Mouse (Mus musculus) lung, postnatal 36 days (tissue): ENCODE measurements around the gene Ptpn11.

Experiments
- DNase-seq: peaks from one replicate; pipeline ENCODE4 v3.0.0; 2022; ENCODE audit warnings: mixed read lengths

The Ptpn11 gene

DNA sequence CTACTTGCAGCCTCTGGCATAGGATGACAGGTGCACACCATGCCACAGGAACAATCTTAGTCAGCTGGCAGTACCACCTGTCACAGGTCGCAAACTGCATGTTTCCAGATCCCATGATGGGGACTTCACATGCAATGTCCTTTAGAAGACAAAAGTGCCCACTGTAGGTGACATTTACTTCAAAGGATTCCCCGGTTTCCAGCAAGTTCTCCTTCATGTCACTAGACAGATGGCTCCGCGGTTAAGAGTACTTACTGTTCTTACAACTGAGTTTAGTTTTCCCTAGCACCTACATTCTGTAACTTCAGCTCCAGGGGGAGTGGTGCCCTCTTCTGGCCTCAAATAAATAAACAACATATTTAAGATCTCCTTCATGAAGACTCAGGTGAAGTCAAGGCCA, 18.4 kb downstream of the Ptpn11 start:
- DNase-seq, result peak; percentile 15

DNA sequence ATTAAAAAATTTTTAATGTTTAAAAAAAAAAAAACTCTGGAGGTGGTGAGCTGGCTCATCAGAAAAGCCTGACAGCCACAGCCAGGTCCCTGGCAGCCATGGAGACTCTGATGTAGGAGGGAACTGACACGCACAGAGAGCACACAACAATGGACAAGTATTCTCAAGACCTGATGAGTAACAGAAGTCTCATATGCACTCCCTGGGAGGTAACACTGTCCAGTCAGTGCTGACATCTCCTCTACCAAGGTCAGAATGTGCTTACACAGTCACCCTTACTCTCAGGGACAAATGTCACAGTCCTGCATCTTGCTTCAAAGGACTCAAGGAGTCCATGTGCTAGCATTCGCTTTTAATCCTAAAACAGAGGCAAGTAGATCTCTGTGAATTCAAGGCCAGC, 21.6 kb downstream of the Ptpn11 start:
- no peak for DNase-seq

DNA sequence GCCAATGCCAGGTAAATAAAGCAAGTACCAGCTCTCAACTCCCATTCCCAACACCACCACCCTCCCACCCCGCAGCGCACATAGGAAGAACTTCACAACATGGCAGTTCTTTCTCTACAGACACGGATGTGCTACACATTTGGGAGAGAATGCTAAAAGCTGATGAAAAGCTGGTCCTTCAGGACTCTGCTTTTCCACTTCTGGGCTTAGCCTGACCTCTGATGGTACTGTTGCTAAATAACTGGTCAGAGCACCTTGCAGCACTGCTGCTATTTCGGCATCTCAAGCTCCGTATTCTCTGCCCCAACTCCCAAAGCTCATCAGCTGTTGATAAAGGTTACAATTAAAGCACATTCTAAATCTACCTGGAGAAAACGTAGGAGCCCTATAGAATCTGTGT, 24.3 kb downstream of the Ptpn11 start:
- DNase-seq, result no peak

DNA sequence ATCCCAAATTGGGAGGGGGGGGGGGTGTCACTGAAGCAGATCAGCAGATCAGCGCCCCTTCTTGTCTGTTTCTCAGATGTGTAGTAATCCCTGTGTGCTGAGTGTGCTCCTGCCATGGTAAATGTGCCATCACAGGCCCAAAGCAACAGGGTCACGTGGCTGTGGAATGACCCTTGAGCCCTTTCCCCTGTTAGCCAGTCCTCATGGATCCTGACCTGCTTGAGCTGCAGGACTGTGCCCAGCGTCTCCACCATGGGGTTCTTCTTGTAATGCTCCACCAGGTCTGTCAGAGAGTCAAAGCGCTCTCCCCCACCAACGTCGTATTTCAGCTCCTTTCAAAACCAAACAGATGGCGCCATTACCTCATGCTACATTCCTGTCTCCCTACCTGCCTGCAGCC, 28.3 kb downstream of the Ptpn11 start:
- DNase-seq, result no peak

DNA sequence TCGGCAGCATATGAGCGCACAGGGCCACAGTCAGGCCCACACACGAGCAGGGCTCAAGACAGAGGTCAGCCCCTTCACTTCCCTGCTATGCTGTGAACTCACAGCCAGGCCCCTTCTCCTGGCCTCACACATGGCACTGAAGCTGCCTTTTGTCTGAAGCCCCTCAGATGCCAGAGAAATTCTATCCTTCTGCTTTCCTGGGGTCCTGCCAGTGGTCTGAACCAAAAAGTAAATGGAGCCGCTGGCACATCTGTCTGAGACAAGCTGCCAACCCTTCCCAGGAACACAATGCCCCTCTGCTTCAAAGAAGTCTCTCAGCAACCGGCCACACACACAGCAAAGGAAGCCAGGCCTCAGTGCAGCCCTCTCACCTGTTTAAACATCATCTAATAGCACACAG, 28.9 kb downstream of the Ptpn11 start:
- no peak for DNase-seq

DNA sequence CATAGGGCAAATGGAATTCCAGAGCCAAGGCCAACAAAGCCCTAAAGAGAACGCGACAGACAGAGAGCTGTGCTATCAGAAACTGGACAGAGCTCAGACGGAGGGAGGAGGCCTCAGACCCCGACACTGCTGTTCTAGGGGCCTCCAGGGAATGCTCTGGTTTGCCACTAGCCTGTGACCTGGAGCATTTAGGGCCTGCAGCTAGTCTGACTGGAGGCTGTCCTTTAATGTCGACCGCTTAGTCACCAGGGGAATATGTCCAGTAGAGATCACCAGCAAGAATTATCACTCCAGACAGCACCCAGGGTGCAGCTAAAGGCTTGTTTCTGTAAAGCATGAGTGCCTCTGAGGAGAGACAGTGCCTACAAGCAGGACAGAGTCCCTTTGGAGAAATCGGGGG, 32.2 kb downstream of the Ptpn11 start:
- no peak for DNase-seq

DNA sequence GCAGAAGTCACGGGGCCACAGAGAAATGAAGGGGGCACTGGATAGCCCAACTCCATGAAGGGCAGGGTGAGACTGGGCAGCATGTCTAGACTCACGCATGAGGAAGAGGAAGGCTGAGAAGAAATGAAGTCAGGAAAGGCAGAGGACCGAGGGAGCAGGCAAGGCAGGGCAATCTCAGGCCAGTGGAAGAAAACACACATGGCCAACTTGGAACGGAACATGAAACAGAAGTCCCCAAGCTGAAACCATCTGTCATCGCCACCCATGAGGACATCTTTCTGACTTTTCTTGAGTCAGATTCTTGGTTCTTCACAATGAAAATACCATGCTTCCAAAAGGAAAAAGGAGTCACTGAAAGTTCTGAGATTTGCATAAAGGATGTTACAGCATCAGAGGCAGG, 33.7 kb downstream of the Ptpn11 start:
- no peak for DNase-seq

DNA sequence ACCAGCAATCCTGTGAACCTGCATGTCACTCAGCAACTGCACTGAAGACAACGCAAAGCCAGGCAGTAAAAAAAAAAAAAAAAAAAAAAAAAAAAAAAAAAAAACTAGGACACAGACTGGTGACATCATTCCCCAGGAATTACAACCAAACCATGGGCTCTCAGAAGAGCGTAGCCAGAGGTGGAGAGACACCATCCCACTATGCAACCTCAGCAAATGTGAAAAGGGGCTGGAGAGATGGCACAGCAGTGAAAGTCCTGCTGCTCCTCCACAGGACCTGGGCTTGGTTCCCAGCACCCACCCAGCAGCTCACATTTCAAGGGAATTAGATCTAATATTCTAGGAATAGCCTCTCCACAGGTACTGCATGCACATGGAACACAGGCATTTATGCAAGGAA, 34.2 kb downstream of the Ptpn11 start:
- DNase-seq, result no peak

DNA sequence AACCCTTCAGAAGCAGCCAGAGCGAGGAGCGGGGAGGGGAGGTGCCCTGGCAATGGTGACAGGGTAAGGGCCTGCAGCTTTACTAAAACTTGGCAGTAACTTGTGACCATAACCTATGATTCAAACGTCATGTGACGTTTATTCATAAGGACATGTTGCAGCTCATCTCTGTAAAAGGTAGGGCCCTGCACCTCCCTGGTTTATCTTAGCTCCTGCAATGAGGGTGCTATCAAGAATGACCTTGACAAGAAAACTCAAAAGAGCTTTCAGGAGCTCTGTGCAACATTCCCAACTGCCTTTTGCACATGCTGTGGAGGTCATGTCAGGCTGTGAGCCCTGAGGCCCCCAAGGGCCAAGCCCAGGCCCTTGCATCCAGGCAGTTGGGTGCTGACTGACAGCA, 35.1 kb downstream of the Ptpn11 start:
- DNase-seq, result no peak

DNA sequence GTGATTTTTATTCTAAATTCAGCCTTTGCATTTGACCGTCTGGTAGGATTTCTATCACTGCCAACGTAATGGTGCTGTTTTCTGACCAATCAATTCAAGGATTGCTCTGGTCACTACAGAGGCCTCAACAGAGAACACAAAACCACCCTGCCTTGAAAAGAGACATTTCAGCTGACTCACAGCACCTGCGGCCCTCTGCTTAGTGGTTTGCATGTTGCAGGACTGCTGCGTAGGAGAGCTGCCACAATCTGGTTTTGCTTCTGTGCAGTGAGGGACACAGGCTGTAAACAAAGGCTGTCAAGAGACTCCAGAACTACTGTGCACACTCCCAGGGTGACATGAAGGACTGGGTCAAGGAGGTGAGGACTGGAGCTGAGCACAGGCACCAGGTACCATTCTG, 40.5 kb downstream of the Ptpn11 start:
- no peak for DNase-seq

DNA sequence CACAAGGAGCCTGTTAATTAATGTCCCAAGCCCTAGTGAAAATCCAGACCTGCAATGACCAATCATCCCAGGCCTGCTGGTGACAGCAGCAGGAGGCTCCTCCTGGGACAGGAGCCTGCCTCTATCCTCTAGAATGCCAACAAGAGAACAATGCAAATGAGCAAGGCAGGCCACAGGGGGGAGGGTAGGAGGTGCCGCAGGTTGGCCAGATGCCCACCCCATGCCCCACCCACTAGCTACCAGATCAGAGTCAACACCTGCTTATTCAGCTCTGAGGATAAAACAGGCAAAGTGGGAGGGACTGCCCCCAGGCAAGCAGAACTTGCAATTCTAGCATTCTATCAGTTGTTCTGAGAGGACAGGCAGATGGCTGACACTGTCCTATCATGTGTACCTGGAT, 42.0 kb downstream of the Ptpn11 start:
- DNase-seq, result no peak

DNA sequence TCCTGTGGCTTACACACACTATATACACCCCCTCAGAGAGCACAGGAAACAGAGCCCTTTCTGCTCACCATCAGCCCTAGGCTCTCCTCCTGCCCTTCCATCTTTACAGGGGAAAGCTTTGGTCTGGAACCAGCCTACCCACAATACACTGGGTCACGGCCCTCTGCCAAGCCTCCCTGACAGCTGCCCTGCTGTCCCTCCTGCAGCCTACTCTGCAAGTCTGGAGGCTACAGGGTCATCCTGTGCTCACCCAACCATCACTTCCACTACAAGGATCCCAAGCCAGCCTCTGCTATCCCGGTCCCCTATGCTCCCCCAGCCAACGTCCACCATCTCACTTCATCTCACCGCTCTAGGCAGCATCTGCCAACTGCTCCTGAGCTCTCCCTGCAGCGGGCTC, 44.9 kb downstream of the Ptpn11 start:
- DNase-seq, result no peak

DNA sequence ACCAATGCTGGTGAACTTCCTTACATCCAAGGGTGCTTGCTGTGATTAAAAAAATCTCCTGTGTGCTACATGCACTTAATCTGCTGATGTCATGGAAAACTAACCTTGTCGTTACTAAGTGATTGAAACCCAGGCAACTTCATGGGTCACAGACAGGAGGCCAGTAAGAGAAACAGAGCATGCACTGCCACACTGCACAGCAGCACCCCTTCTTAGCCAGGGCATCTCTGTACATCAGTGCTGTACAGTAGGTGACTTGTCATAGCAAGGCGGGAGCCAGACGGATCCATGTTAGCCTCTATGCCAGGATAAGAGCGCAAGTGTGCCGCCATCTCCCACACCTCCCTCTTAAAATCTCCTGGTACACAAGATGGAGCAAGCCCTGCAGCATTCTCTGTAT, 45.6 kb downstream of the Ptpn11 start:
- DNase-seq, result no peak

DNA sequence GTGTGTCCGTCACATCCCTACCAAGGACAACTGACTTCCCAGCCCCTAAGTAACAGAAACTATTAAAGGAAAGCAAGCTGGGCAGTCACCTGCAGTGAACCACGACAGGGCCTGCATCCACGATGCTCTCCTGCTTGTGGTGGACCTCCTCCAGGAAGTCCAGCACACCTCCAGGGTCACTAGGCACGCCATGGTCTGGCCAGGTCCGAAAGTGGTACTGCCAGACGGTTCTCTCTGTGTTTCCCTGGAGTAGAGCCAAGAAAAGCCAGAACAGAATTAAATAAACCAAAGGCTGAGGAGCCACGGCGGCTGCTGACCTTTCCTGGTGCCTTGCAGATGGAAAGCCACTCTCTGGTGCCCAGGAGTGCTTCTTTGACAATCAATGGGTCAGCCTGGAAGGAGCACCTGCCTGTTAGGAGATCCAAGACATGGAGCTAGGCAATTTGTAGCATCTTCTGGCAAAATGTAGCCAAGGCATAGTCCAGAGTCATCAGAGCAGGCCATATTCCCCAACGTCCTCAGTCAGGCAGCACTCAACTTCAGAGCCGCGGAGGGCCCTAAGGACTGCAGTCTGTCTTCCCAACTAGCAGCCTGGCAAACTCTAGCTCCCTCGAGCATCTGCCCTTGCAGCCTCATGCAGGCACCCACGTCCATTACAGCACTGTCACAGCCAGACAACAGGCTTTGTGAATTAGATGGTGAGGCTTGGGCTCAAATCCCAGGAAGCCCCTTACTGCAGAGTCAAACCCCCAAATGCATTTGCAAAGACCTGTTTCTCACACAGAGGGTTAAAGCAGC, 46.6 kb downstream of the Ptpn11 start:
- DNase-seq, result no peak

DNA sequence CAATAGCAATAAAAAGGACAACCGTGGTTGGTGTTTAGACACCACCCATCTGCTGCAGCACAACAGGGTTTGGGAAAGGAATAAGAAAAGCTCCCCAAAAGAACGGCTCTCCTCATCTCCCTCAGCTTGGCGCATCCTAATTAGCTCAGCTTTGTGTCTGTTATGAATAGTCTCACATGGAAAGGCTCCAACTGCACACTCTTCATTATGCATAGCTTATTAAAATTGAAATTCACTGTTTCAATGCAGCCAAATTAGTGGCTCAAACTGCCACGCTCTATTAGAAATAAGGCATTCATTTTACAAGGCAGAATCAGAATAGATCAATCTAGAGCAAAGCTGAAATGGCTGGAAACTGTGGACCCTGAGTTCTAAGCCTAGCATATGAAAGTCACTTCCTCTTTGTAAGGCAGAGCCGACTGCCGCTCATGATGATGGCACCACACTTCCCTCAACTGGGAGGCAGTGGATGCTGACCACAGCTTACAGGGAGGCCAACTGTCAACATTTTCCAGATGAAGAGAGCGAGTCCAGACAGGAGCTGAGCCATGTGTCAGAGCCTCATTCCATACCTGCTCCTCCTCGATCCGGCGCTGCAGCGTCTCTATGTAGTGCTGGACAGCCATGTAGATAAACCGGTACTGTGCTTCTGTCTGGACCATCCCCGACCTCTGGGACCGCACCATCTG, 48.6 kb downstream of the Ptpn11 start:
- no peak for DNase-seq

DNA sequence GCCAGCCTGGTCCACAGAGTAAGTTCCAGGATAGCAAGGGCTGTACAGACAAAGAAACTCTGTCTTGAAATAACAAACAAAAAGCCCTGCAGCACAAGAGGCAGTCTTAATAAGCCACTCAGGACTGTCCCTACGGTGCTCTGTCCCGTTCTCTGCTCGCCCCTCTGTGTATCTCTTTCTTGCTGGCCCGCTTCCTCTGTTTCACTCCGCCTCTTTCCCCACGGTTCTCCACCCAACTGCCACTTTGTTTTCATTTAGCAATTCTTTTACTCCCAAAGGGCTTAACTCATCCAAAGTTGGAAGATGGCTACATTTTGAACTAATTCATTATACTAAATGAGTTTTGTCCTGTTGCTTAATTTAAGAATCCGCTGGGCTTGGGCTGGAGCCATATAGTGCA, 50.9 kb downstream of the Ptpn11 start:
- no peak for DNase-seq

DNA sequence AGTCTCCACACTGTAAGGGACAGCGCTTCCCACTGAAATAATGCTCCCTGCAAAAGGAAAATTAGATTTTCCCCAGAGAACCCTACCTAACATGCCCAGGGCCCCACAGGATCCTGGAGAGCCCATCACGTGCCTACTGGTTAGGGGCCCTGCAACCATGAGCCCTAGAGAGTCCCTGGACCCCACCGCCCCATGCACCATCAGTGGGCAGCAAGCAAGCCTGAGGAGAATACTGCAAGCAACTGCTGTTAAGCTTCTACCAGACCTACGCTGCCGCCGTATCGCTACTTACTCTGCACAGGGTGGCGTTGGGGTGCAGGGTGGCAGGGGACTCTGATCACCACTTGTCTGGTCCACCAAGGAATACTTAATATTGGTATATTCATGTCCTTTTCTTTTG, 54.1 kb downstream of the Ptpn11 start:
- DNase-seq, result no peak

DNA sequence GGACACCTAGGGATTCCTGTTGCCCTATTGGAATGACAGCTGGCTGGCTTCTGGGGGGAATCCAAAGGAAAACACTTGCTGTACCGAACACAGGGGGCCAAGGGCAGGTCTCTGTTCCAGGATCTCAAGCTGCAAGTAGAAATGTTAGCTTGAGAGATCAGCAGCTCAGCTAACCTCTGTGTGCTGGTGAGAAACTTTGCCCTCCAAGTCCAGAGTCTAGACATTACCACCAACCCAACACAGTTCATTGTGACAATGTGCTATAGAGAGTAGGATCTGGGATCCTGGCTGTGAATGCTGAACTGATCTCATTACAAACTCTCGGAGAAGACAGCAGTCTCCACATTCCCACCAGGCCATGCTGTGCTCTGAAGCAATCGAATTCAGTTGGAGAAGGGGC, 59.4 kb downstream of the Ptpn11 start:
- DNase-seq, result no peak

DNA sequence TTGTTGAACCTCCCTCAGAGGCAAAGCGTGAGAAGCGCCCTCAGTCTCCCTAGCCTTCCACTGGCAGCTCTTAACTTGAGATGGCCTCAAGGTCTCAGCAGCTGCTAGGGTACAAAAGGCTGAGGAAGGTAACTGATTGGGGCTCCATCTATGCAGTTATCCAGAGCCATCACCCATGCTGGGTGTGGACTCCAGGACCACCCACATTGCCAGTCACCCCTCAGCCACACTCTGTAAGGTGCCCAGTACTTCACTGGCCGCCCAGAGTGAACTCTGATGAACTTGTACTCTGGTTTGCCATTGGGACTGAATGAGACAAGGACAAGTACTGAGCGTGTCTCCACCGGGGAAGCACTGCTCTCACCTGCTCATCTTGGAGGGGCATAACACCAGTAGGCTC, 61.9 kb downstream of the Ptpn11 start:
- DNase-seq, result no peak

DNA sequence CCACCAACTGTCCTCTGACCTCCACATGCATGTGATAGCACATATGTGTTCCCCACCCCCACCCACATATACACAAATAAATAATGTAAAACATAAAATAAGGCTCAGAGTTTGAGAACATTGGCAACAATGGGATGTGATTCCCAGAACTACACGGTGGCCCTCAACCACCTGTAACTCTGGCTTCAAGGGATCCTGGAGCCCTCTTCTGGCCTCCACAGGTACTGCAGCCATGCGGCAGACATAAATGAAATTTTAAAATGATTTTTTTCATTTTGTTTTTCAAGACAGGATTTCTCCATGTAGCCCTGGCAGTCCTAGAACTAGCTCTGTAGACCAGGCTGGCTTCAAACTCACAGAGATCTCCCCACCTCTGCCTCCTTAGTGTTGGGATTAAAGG, 65.1 kb downstream of the Ptpn11 start:
- no peak for DNase-seq

DNA sequence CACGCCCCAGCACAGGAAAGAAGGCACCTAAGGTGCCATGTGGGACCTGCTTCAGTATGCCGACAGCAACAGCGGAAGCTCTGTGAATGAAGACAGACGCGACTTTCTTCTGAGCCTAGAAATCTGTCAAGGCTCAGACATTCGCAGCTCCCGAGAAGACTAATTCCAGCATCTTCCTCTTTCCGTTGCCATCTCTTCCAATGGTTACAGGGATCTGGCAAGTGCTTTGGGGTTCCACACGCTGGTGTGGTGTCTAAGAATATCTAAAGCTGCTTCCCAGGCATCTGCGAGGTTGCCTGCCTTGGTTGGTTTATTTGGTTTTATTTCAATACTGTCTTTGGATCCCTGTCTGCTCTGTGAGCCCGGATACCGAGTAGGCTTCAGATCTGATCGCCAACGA, 65.6 kb downstream of the Ptpn11 start:
- no peak for DNase-seq

DNA sequence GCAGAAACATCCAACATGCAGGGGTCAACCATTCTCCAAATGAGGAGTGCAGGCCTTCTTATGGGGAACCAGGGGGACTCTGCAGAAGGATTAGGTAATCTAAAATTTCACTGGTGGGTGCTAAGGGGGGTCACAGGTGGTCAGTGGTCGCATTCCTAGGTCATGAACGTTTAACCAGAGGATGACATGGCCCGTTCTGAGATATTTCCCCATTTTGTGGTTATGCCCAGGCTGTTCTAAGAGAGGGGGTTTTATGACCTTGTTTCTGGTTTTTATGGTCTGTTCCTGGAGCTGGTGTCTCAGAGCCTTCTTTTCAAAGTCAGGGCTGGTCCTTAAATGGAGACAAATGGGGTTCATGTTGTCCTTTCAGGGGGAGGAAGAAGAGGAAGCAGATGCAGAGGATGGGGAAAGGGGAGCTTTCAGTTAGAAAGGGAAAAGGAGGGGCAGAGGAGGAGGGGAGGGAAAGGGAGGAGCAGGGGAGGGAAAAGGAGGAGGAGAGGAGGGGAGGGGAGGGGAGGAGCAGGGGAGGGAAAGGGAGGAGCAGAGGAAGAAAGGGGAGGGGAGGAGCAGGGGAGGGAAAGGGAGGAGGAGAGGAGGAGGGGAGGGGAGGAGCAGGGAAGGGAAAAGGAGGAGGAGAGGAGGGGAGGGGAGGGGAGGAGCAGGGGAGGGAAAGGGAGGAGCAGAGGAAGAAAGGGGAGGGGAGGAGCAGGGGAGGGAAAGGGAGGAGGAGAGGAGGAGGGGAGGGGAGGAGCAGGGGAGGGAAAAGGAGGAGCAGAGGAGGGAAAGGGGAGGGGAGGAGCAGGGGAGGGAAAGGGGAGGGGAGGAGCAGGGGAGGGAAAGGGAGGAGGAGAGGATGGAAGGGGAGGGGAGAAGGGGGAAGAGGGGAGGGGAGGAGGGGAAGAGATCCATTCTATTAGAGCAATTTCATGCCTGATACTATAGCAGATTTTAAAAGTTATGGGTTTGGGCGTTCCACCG, 66.7 kb downstream of the Ptpn11 start:
- no peak for DNase-seq

DNA sequence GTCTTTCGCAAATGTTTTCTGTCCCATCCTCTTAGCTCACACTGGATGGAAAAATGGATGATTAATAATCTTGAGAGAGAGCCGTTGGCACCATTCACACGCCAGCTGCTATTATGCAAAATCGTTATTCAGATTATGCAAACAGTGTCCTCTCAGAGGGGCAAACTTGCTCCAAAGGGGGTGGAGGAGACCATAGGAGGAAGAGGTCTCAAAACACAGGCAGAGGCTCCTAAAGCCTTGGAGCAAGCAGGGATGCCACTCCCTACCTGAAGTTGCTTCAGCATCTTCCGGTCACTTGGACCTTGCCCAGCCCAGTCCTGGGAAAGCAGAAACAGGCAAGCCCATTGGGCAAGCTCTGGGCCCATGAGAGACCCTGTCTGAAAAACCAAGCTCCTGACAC, 67.8 kb downstream of the Ptpn11 start:
- DNase-seq, result no peak

DNA sequence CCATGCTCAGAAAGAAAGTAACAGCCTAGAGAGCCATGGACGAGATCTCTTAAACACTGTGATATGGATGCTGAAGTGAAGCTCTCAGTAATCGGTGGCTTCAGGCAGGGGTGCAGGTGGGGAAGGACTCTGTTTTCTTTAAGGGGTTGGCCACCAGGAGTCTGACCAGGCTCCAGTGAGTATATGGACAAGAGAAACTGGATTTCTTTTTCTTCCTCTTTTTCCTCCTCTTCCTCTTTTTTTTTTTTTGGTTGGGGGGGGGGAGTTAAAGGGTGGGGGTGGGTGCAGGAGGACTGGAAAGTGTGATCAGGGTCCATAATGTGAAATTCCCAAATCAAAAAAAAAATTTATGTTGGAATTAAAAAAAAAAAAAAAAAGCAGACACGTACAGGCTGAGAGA, 68.6 kb downstream of the Ptpn11 start:
- DNase-seq, result no peak
